Comparison of ENCODE assay signal across 8 mouse cellular contexts in the genomic region with DNA sequence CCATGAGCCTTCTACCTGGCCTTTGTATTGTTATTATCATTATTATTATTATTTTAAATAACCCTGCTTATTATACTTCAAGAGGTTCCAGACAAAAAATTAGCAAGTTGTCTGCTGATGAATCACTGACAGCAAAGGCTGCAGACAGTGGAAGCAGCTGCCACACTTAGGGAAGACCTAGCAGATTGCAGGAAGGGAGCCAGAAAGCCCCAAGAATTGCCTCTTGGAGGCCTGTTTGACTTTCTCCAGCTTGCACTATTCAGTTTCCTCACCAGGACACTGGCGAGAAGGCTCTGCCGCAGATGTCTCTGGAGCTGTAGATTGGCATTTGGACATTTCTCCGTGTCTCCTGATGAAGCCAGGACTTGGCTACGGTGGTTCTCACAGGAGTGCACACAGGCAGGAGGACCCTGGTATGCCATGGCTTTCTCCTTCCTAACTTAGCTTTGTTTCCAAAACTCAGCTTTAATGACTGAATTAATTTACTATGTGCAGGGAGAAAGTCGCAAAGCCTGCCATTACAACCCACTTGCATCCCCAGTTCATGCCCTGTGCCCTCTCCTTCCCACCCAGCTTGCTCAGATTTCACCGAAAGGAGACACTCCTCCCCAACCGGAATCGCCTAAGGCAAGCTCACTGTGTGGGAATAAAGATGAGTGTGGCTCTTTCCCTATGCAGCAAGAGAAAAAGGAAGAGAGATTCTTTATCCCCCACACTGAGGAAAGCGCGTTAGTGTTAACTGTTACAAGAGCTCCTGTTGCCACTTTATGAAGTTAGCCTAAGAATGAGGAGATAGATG.
DNase-seq lines count a peak whose midpoint lies in the region; ATAC-seq and TF ChIP-seq lines count a peak whose summit lies in the region.
"Had no signal": no experiment of that assay in that cellular context is flagged by ENCODE, and none has a peak within 500 bp of the region (broad histone marks: within the 10 kb centered on the region; RNA-seq: fewer than 3 reads in every experiment).

No protein-coding gene starts in this region.

- peaks cover 13% of the 10 kb centered on the region for H3K4me1 ChIP-seq in embryonic facial prominence, embryonic 14.5 days (ENCODE audit: control insufficient read depth, insufficient read depth, low read length)
- H3K4me1 ChIP-seq in midbrain, embryonic 15.5 days: peaks cover 3% of the 10 kb centered on the region; the same call in 1 of the 2 replicates
- peaks cover 10% of the 10 kb centered on the region for H3K4me1 ChIP-seq in liver, embryonic 11.5 days (replicated peaks; ENCODE audit: control insufficient read depth, insufficient read depth, low read length)

- no peak overlapping the region for H3K9ac ChIP-seq in embryonic facial prominence, embryonic 14.5 days (ENCODE audit: low read depth, low read length)
- H3K9ac ChIP-seq in midbrain, embryonic 15.5 days: no peak overlapping the region
- no peak overlapping the region for H3K9ac ChIP-seq in liver, embryonic 11.5 days (ENCODE audit: low read depth, low read length)
- H3K9ac ChIP-seq: embryonic facial prominence, embryonic 15.5 days had no signal

- H3K36me3 ChIP-seq in embryonic facial prominence, embryonic 14.5 days (ENCODE audit: control insufficient read depth, insufficient read depth, low read length): no peaks in the 10 kb centered on the region
- H3K36me3 ChIP-seq in midbrain, embryonic 15.5 days (replicated peaks): no peaks in the 10 kb centered on the region
- H3K36me3 ChIP-seq in liver, embryonic 11.5 days (ENCODE audit: control insufficient read depth, insufficient read depth, low read length): no peaks in the 10 kb centered on the region
- H3K36me3 ChIP-seq: embryonic facial prominence, embryonic 15.5 days had no signal

- no peak for TF ChIP-seq CTCF in left cerebral cortex, adult 2 months (IDR thresholded peaks at IDR 0.05)

- no peak for ATAC-seq in embryonic facial prominence, embryonic 14.5 days (ENCODE audit: low read depth)
- no peak for ATAC-seq in midbrain, embryonic 15.5 days (replicated peaks)
- no peak for ATAC-seq in liver, embryonic 11.5 days (replicated peaks; ENCODE audit: low FRiP score)

- no peaks in the 10 kb centered on the region for H3K27me3 ChIP-seq in embryonic facial prominence, embryonic 14.5 days (replicated peaks; ENCODE audit: control insufficient read depth, insufficient read depth, low read length)
- no peaks in the 10 kb centered on the region for H3K27me3 ChIP-seq in midbrain, embryonic 15.5 days (replicated peaks)
- H3K27me3 ChIP-seq in liver, embryonic 11.5 days (replicated peaks; ENCODE audit: control insufficient read depth, insufficient read depth, low read length): no peaks in the 10 kb centered on the region

- intact Hi-C loops in left cerebral cortex, adult 2 months (cut with DNase I): loop anchor here (2.0 kb wide), 1 partner anchor 193 kb away; a partner anchor contains a TSS
- intact Hi-C loops in left cerebral cortex, postnatal 25 days (cut with DNase I): loop anchor here (5.0 to 10.0 kb wide), 2 partner anchors 193 to 405 kb away; a partner anchor contains a TSS

- H3K4me2 ChIP-seq in embryonic facial prominence, embryonic 14.5 days (ENCODE audit: low read depth, low read length): no peak overlapping the region
- H3K4me2 ChIP-seq in midbrain, embryonic 15.5 days: no peak overlapping the region
- H3K4me2 ChIP-seq in liver, embryonic 11.5 days: no peak overlapping the region
- H3K4me2 ChIP-seq: embryonic facial prominence, embryonic 15.5 days had no signal

- 25% methylated on average over 10 of the region's 10 CpGs for WGBS in embryonic facial prominence, embryonic 14.5 days
- WGBS in midbrain, embryonic 15.5 days: 74% methylated on average over 10 of the region's 10 CpGs
- WGBS in liver, embryonic 11.5 days: 75% methylated on average over 10 of the region's 10 CpGs

- no peak for DNase-seq in left cerebral cortex, adult 2 months (ENCODE audit: extremely low spot score in 1 of 2, low spot score in 2 of 2)
- no peak for DNase-seq in left cerebral cortex, postnatal 25 days (ENCODE audit: low spot score in 2 of 2)
- peak; percentile 61 for DNase-seq in ZHBTc4 (ENCODE audit: low read depth, low spot score)
- DNase-seq in embryonic facial prominence, embryonic 14.5 days (ENCODE audit: low spot score): peak; percentile 26
- DNase-seq in layer of hippocampus, adult 18-20 months (ENCODE audit: low spot score in 2 of 2): peak; percentile 5 to 26
- no peak for DNase-seq in liver, embryonic 11.5 days (ENCODE audit: low spot score)

- H3K27ac ChIP-seq in left cerebral cortex, adult 2 months: peak overlapping the region; percentile 63; the same call in 1 of the 2 replicates
- no peak overlapping the region; the same call in 1 of the 2 replicates for H3K27ac ChIP-seq in embryonic facial prominence, embryonic 14.5 days (replicated peaks; ENCODE audit: low read depth, low read length)
- H3K27ac ChIP-seq in midbrain, embryonic 15.5 days: no peak overlapping the region
- H3K27ac ChIP-seq in liver, embryonic 11.5 days (ENCODE audit: low read depth, low read length): no peak overlapping the region
- H3K27ac ChIP-seq: embryonic facial prominence, embryonic 15.5 days had no signal

- no peak overlapping the region for H3K4me3 ChIP-seq in left cerebral cortex, adult 2 months
- no peak overlapping the region for H3K4me3 ChIP-seq in embryonic facial prominence, embryonic 14.5 days (ENCODE audit: low read depth, low read length)
- no peak overlapping the region for H3K4me3 ChIP-seq in midbrain, embryonic 15.5 days
- no peak overlapping the region for H3K4me3 ChIP-seq in liver, embryonic 11.5 days (ENCODE audit: low read depth, low read length)
- H3K4me3 ChIP-seq: embryonic facial prominence, embryonic 15.5 days had no signal

- H3K9me3 ChIP-seq in embryonic facial prominence, embryonic 14.5 days (ENCODE audit: control insufficient read depth, low read length): no peaks in the 10 kb centered on the region
- no peaks in the 10 kb centered on the region for H3K9me3 ChIP-seq in midbrain, embryonic 15.5 days
- no peaks in the 10 kb centered on the region for H3K9me3 ChIP-seq in liver, embryonic 11.5 days (ENCODE audit: control insufficient read depth, low read length)
- H3K9me3 ChIP-seq: embryonic facial prominence, embryonic 15.5 days had no signal

Comparison
In these comparisons a context has a peak if more than half of its experiments do, and no peak if none do; other contexts are left out.
1. DNase-seq: peak in ZHBTc4 (single experiment), embryonic facial prominence, embryonic 14.5 days (single experiment) and layer of hippocampus, adult 18-20 months (2 of 2); none in left cerebral cortex, adult 2 months (0 of 2), left cerebral cortex, postnatal 25 days (0 of 2) and liver, embryonic 11.5 days (single experiment).